Mouse (Mus musculus) heart, embryonic 10.5 days (tissue): ENCODE measurements around the gene Il18rap. TPM values are rescaled to one million over a fixed set of nuclear protein-coding genes. Genes with fewer than 3 reads are reported as not detected.
"Not testable (repeated sequence)": the region's sequence is repeated elsewhere in the genome, so short reads cannot be mapped to it uniquely, and the experiment has no call there.

Experiments used
- DNase-seq: peaks from one replicate; pipeline ENCODE4 v3.0.0-alpha.2; 2017; ENCODE audit warnings: low spot score
- H3K27ac ChIP-seq: fragments of 300-500 bp; sonication (generic); 2 replicates; pipeline ENCODE4 v1.5.1; 2016; ENCODE audit warnings: mild to moderate bottlenecking
- H3K27me3 ChIP-seq: fragments of 300-500 bp; sonication (generic); 2 replicates; pipeline ENCODE4 v1.6.1; 2016; ENCODE audit warnings: mild to moderate bottlenecking; ENCODE audit not compliant: poor library complexity, insufficient read depth, severe bottlenecking
- H3K36me3 ChIP-seq: fragments of 300-500 bp; sonication (generic); 2 replicates; pipeline ENCODE4 v1.6.1; 2016; ENCODE audit warnings: mild to moderate bottlenecking, moderate library complexity
- H3K4me1 ChIP-seq: fragments of 300-500 bp; sonication (generic); 2 replicates; pipeline ENCODE4 v1.6.1; 2016; ENCODE audit warnings: mild to moderate bottlenecking
- H3K4me3 ChIP-seq: fragments of 300-500 bp; sonication (generic); 2 replicates; pipeline ENCODE4 v1.5.1; 2016; ENCODE audit warnings: mild to moderate bottlenecking, moderate library complexity
- H3K9me3 ChIP-seq: fragments of 300-500 bp; sonication (generic); 2 replicates; pipeline ENCODE4 v1.6.1; 2016; ENCODE audit warnings: mild to moderate bottlenecking, moderate library complexity
- WGBS: fragments of 180-500 bp; shearing (Covaris S2); methylation state at CpG from one replicate; pipeline ENCODE4 v1.1.7; 2016; 5-methylcytosine and 5-hydroxymethylcytosine counted together
- polyA plus RNA-seq: library from polyadenylated mRNA; unstranded; fragments of >200 nt; fragmentation: Nextera tagmentation; extraction: Ambion mirVana; gene quantifications from 2 replicates; pipeline ENCODE4 v1.2.1, GENCODE M21; 2016

Gene Il18rap
- polyA plus RNA-seq, 1 experiment from 2014 or later, result 0.14 TPM

DNA sequence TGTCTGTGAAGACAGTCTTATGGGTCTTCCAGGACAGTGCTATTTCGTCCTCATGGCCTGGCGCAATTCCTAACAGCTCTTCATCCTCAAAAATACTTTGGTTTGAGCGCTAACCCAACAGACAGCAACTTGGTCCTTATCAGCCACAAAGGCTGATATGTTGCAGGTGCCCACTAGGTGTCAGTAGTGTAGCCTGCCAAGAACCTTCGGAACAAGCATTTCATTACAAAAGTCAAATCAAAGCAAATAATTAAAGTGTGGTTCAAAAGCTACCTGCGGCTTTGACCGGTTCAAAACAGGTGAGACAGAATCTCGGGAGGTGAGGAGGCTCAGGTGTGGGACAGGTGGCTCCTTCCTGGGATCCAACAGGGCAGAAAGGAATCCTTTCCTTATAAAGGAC is 64.6 kb downstream of the Il18rap start, which contains the start of gene Slc9a4:
Gene Slc9a4, plus strand, starts transcription at position 298 of the 400 bp plus-strand sequence.
- Histone ChIP-seq H3K27ac (no peak within 1 kb of the TSS), H3K9me3 (no peaks in the 10 kb centered on the region), H3K27me3 (no peaks in the 10 kb centered on the region), H3K4me3 (no peak within 1 kb of the TSS), H3K36me3 (no peaks in the 10 kb centered on the region), H3K4me1 (no peaks in the 10 kb centered on the region)
- no peak for DNase-seq
- WGBS, result 13% methylated on average over 7 of the region's 7 CpGs

GRCm38 (mm10) chr1:40580269-40580668 is 65.1 kb downstream of the Il18rap start:
- Histone ChIP-seq H3K9me3 (no peaks in the 10 kb centered on the region), H3K4me1 (no peaks in the 10 kb centered on the region), H3K27ac (no peak overlapping the region), H3K27me3 (no peaks in the 10 kb centered on the region), H3K36me3 (no peaks in the 10 kb centered on the region), H3K4me3 (no peak overlapping the region)
- no peak for DNase-seq
- WGBS, result 70% methylated on average over 14 of the region's 14 CpGs

DNA sequence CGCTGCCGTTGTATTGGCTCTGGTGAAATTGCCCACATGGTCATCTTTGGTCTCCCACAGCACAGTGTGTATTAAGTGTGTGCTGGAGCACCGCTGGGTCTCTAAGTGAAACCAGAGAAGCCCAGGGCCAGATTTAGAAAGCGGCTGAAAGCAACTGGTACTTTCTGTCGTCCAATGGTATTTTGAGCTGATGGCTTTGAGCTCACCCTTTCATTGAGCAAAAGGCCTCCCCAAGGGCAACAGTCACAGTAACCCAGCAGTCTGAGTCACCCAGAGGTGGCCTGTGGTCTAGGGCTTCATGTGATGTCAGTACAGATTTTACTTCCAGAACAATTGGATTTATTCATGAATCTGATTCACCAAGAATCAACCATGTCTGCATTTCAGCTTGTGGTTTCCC is 71.6 kb downstream of the Il18rap start:
- H3K27me3 ChIP-seq, result no peaks in the 10 kb centered on the region
- H3K27ac ChIP-seq, result no peak overlapping the region
- H3K4me3 ChIP-seq, result no peak overlapping the region
- WGBS, result 83% methylated on average over 5 of the region's 5 CpGs
- H3K9me3 ChIP-seq, result no peaks in the 10 kb centered on the region
- no peak for DNase-seq
- H3K36me3 ChIP-seq, result no peaks in the 10 kb centered on the region
- H3K4me1 ChIP-seq, result no peaks in the 10 kb centered on the region

DNA sequence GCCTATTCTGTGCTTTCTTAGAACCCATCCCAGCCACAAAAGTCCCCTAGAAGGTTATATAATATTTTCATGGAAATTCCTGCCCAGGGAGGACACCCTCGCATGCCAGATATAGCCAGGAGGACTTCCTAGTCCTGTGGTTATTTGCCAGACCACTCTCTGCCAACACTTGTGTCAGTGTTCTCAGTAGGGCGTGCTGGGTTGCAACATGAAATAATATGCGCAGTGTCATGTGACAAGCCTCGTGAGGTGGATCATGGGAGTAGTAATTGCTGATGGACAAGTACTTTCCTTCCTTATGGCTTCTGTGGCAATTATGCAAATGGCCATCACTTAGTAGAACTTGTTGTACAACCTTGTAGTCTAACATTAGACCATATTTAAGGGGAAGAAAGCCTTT is 75.8 kb downstream of the Il18rap start:
- DNase-seq, result no peak
- Histone ChIP-seq H3K27me3 (no peaks in the 10 kb centered on the region), H3K4me1 (no peaks in the 10 kb centered on the region), H3K36me3 (no peaks in the 10 kb centered on the region), H3K27ac (no peak overlapping the region), H3K4me3 (no peak overlapping the region), H3K9me3 (no peaks in the 10 kb centered on the region)
- WGBS, result 85% methylated on average over 4 of the region's 4 CpGs

GRCm38 (mm10) chr1:40597822-40598221 is 82.7 kb downstream of the Il18rap start:
- Histone ChIP-seq H3K9me3 (no peaks in the 10 kb centered on the region), H3K4me1 (no peaks in the 10 kb centered on the region), H3K27ac (no peak overlapping the region), H3K36me3 (no peaks in the 10 kb centered on the region), H3K27me3 (no peaks in the 10 kb centered on the region), H3K4me3 (no peak overlapping the region)
- no peak for DNase-seq
- 51% methylated on average over 5 of the region's 5 CpGs for WGBS

- not testable (repeated sequence) for H3K27me3 ChIP-seq, H3K9me3 ChIP-seq, H3K36me3 ChIP-seq, DNase-seq, H3K27ac ChIP-seq, H3K4me1 ChIP-seq, H3K4me3 ChIP-seq
- 83% methylated on average over 9 of the region's 9 CpGs for WGBS
Measured at GRCm38 (mm10) chr1:40599661-40600060, 84.5 kb downstream of the Il18rap start.

DNA sequence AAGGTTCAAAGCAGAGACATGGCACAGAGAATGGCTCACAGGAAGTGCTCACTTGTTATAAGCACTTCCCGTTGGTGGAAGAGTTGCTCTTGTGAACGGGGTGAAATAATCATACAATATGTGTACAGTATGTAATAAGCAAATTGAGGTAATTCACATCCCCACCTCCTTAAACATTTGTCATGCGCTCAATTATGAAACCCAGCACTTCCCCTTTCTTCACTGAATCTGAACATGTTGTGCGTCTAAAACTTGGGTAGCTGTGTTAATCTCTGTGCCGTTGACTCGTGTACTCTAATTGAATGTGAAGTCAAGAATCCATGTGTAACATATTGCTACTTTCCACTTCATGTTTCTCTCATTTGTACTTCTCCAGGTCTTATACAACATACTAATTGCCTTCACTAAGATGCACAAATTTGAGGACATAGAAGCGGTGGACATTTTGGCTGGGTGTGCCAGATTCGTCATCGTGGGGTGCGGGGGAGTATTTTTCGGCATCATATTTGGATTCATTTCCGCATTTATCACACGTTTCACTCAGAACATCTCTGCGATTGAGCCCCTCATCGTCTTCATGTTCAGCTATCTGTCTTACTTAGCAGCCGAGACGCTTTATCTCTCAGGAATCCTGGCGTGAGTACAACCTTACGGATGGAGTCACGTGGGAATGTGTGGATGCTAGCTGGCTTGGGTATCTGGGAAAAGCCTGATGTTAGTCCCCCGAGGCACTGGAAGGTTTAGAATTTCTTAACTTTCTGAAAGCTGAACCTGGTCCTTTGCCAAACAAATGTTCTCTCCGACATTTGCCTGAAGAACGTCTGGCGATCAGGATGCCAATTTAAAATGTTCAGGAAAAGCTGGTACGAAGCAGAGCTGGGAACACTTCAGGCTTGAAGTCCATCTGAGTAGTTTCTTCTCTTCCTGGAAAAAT is 85.5 kb downstream of the Il18rap start:
- Histone ChIP-seq H3K27ac (no peak overlapping the region), H3K27me3 (no peaks in the 10 kb centered on the region), H3K36me3 (no peaks in the 10 kb centered on the region), H3K4me3 (no peak overlapping the region), H3K4me1 (no peaks in the 10 kb centered on the region), H3K9me3 (no peaks in the 10 kb centered on the region)
- WGBS, result 78% methylated on average over 25 of the region's 25 CpGs
- DNase-seq, result no peak

Other genes with a start within 250 kb of the Il18rap start
- gene Il1rl2, start 190.8 kb upstream of the Il18rap start, polyA plus RNA-seq, result 1.8 and 2.3 TPM in 2 replicates
- 0.05 and 0.06 TPM in 2 replicates for gene Il1rl1, start 85.8 kb upstream of the Il18rap start, polyA plus RNA-seq
- not detected in 2 replicates for gene Il18r1, start 49.8 kb upstream of the Il18rap start, polyA plus RNA-seq
- not detected in 2 replicates for gene Slc9a4, start 64.7 kb downstream of the Il18rap start, polyA plus RNA-seq
- gene Slc9a2, start 165.2 kb downstream of the Il18rap start, polyA plus RNA-seq, result 0.06 TPM in 1 of 2 replicates, not detected in the other